11 mouse cellular contexts compared by ENCODE assay signal in genomic region chr9:104088555-104088954, GRCm38 (mm10). TPM values are rescaled to one million over a fixed set of nuclear protein-coding genes. Genes with fewer than 3 reads are reported as not detected.
DNase-seq lines count a peak whose midpoint lies in the region; ATAC-seq lines count a peak whose summit lies in the region.
"Had no signal": no experiment of that assay in that cellular context is flagged by ENCODE, and none has a peak within 500 bp of the region (broad histone marks: within the 10 kb centered on the region; RNA-seq: fewer than 3 reads in every experiment).

No protein-coding gene starts in this region.

- H3K27ac ChIP-seq in liver, embryonic 11.5 days (ENCODE audit: low read depth, low read length): no peak overlapping the region
- 0 out of 2 replicates have a peak overlapping the region, but pooled peaks have one; percentile 42 for H3K27ac ChIP-seq in brown adipose tissue, adult 24 weeks (replicated peaks; ENCODE audit: low read depth, low read length)
- H3K27ac ChIP-seq in lung, embryonic 16.5 days (ENCODE audit: low read length): peak overlapping the region; percentile 87
- H3K27ac ChIP-seq: midbrain, embryonic 12.5 days had no signal

- H3K9ac ChIP-seq in liver, embryonic 11.5 days (ENCODE audit: low read depth, low read length): no peak overlapping the region
- H3K9ac ChIP-seq in lung, embryonic 16.5 days (ENCODE audit: low read length): no peak overlapping the region
- H3K9ac ChIP-seq: midbrain, embryonic 12.5 days had no signal

- no peak overlapping the region for H3K4me3 ChIP-seq in liver, embryonic 11.5 days (ENCODE audit: low read depth, low read length)
- no peak overlapping the region for H3K4me3 ChIP-seq in brown adipose tissue, adult 24 weeks (ENCODE audit: insufficient read depth, low read depth, low read length)
- no peak overlapping the region for H3K4me3 ChIP-seq in lung, embryonic 16.5 days (ENCODE audit: low read length)
- H3K4me3 ChIP-seq: midbrain, embryonic 12.5 days had no signal

- ATAC-seq in liver, embryonic 11.5 days (replicated peaks; ENCODE audit: low FRiP score): no peak
- peak; percentile 83 for ATAC-seq in lung, embryonic 16.5 days (ENCODE audit: low read depth)
- ATAC-seq in cerebellum, adult (ENCODE audit: insufficient number of reproducible peaks, low FRiP score, low TSS enrichment): no peak

- H3K9me3 ChIP-seq in liver, embryonic 11.5 days (ENCODE audit: control insufficient read depth, low read length): no peaks in the 10 kb centered on the region
- H3K9me3 ChIP-seq in lung, embryonic 16.5 days (ENCODE audit: control insufficient read depth, low read length): no peaks in the 10 kb centered on the region
- H3K9me3 ChIP-seq: midbrain, embryonic 12.5 days had no signal

- no peaks in the 10 kb centered on the region for H3K27me3 ChIP-seq in liver, embryonic 11.5 days (replicated peaks; ENCODE audit: control insufficient read depth, insufficient read depth, low read length)
- H3K27me3 ChIP-seq in lung, embryonic 16.5 days (ENCODE audit: control insufficient read depth, insufficient read depth, low read depth, low read length): no peaks in the 10 kb centered on the region
- H3K27me3 ChIP-seq: midbrain, embryonic 12.5 days had no signal

- no peak overlapping the region for H3K4me2 ChIP-seq in liver, embryonic 11.5 days
- 0 out of 2 replicates have a peak overlapping the region, but pooled peaks have one; percentile 21 for H3K4me2 ChIP-seq in lung, embryonic 16.5 days (ENCODE audit: low read depth, low read length)
- H3K4me2 ChIP-seq: midbrain, embryonic 12.5 days had no signal

- intact Hi-C loops in heart, postnatal 10 days (cut with DNase I): loop anchor here (5.0 kb wide), 1 partner anchor 54 kb away; no protein-coding TSS in a partner anchor

- H3K36me3 ChIP-seq in liver, embryonic 11.5 days (ENCODE audit: control insufficient read depth, insufficient read depth, low read length): no peaks in the 10 kb centered on the region
- peaks cover 2% of the 10 kb centered on the region; the same call in 1 of the 2 replicates for H3K36me3 ChIP-seq in lung, embryonic 16.5 days (ENCODE audit: control insufficient read depth, insufficient read depth, low read length)

- no peaks in the 10 kb centered on the region for H3K4me1 ChIP-seq in liver, embryonic 11.5 days (replicated peaks; ENCODE audit: control insufficient read depth, insufficient read depth, low read length)
- H3K4me1 ChIP-seq in brown adipose tissue, adult 24 weeks (ENCODE audit: control insufficient read depth, insufficient read depth, insufficient read length, low read length): peaks cover 2% of the 10 kb centered on the region; the same call in 1 of the 2 replicates
- H3K4me1 ChIP-seq in lung, embryonic 16.5 days (replicated peaks; ENCODE audit: control insufficient read depth, insufficient read depth, low read length): peaks cover 11% of the 10 kb centered on the region
- H3K4me1 ChIP-seq: midbrain, embryonic 12.5 days had no signal

- 87% methylated on average over 8 of the region's 8 CpGs for WGBS in liver, embryonic 11.5 days
- 30% methylated on average over 8 of the region's 8 CpGs for WGBS in lung, embryonic 16.5 days

- DNase-seq in liver, embryonic 11.5 days (ENCODE audit: low spot score): peak; percentile 21
- no peak for DNase-seq in liver
- DNase-seq in heart, postnatal 10 days: peak; percentile 60 to 63
- DNase-seq in right cerebral cortex, postnatal 25 days: no peak
- DNase-seq in right cerebral cortex, postnatal 36 days (ENCODE audit: low spot score in 2 of 2): no peak

RNA-seq across cellular contexts. Expression of gene Acad11, which starts 25.4 kb away (rescaled TPM):
- polyA plus RNA-seq in liver, embryonic 11.5 days (2014; fragmentation: Nextera tagmentation; extraction: Ambion mirVana): 12.9 and 14.0 TPM in 2 replicates
- polyA plus RNA-seq in brown adipose tissue, adult 24 weeks (2012; ENCODE audit: insufficient read depth, insufficient read length, missing spikeins): 115 and 150 TPM in 2 replicates
- 10 to 100 TPM; 37.9 to 38.1 TPM for total RNA-seq in heart, postnatal 10 days (2021)
- 12.6 and 13.7 TPM in 2 replicates for polyA plus RNA-seq in lung, embryonic 16.5 days (2015; fragmentation: Nextera tagmentation; extraction: Ambion mirVana)

RNA-seq across cellular contexts. Expression of gene Uba5, which starts 25.6 kb away (rescaled TPM):
- 41.7 and 42.2 TPM in 2 replicates for polyA plus RNA-seq in liver, embryonic 11.5 days (2014; fragmentation: Nextera tagmentation; extraction: Ambion mirVana)
- polyA plus RNA-seq in brown adipose tissue, adult 24 weeks (2012; ENCODE audit: insufficient read depth, insufficient read length, missing spikeins): 15.2 and 21.2 TPM in 2 replicates
- 10 to 100 TPM; 22.7 to 25.3 TPM for total RNA-seq in heart, postnatal 10 days (2021)
- 41.5 and 43.9 TPM in 2 replicates for polyA plus RNA-seq in lung, embryonic 16.5 days (2015; fragmentation: Nextera tagmentation; extraction: Ambion mirVana)

RNA-seq across cellular contexts. Expression of gene Ackr4, which starts 38.2 kb away (rescaled TPM):
- 0.80 and 0.94 TPM in 2 replicates for polyA plus RNA-seq in liver, embryonic 11.5 days (2014; fragmentation: Nextera tagmentation; extraction: Ambion mirVana)
- not detected in 2 replicates for polyA plus RNA-seq in brown adipose tissue, adult 24 weeks (2012; ENCODE audit: insufficient read depth, insufficient read length, missing spikeins)
- total RNA-seq in heart, postnatal 10 days (2021): 1 to 10 TPM; 4.8 to 8.8 TPM
- polyA plus RNA-seq in lung, embryonic 16.5 days (2015; fragmentation: Nextera tagmentation; extraction: Ambion mirVana): 1.2 TPM in 2 replicates

RNA-seq across cellular contexts. Expression of gene Gm28305, which starts 48.1 kb away (rescaled TPM):
- polyA plus RNA-seq in liver, embryonic 11.5 days (2014; fragmentation: Nextera tagmentation; extraction: Ambion mirVana): not detected in 2 replicates
- not detected in 2 replicates for polyA plus RNA-seq in brown adipose tissue, adult 24 weeks (2012; ENCODE audit: insufficient read depth, insufficient read length, missing spikeins)
- total RNA-seq in heart, postnatal 10 days (2021): not detected
- not detected in 2 replicates for polyA plus RNA-seq in lung, embryonic 16.5 days (2015; fragmentation: Nextera tagmentation; extraction: Ambion mirVana)
- total RNA-seq: adrenal gland, postnatal 36 days had no signal
- polyA plus RNA-seq: midbrain, embryonic 12.5 days; testis, adult 2 months had no signal

Comparison
In these comparisons a context has a peak if more than half of its experiments do, and no peak if none do; other contexts are left out.
1. DNase-seq: peak in liver, embryonic 11.5 days (single experiment) and heart, postnatal 10 days (2 of 2); none in liver (single experiment), right cerebral cortex, postnatal 25 days (single experiment) and right cerebral cortex, postnatal 36 days (0 of 2).